Mouse (Mus musculus) ovary, adult 18-20 months (tissue): Measurements from ENCODE around the gene Olfr458.
"Not testable (repeated sequence)": the region's sequence is repeated elsewhere in the genome, so short reads cannot be mapped to it uniquely, and the experiment has no call there.

Source experiments
- DNase-seq: peaks from one replicate; pipeline ENCODE4 v3.0.0; 2022; ENCODE audit warnings: low spot score, mixed read lengths

The Olfr458 gene

GRCm38 (mm10) chr6:42465096-42465495, at the start of gene Olfr458:
TSS of gene Olfr458 (minus strand) at chr6:42465196.
- DNase-seq, result no peak

- no peak for DNase-seq
Measured at GRCm38 (mm10) chr6:42513461-42513860, 48.5 kb upstream of the Olfr458 start.

- DNase-seq, result no peak
Measured at GRCm38 (mm10) chr6:42509311-42509710, 44.3 kb upstream of the Olfr458 start.

- no peak for DNase-seq
Measured at GRCm38 (mm10) chr6:42503478-42503877, 38.5 kb upstream of the Olfr458 start.

- DNase-seq, result no peak
Measured at GRCm38 (mm10) chr6:42489731-42490130, 24.7 kb upstream of the Olfr458 start.

GRCm38 (mm10) chr6:42487114-42487513, 22.1 kb upstream of the Olfr458 start, which contains the start of gene Olfr456:
TSS of gene Olfr456 (minus strand) at chr6:42487214.
- DNase-seq, result no peak

- DNase-seq, result no peak
Measured at GRCm38 (mm10) chr6:42484633-42485032, 19.6 kb upstream of the Olfr458 start.

- DNase-seq, result no peak
Measured at GRCm38 (mm10) chr6:42476235-42476634, 11.2 kb upstream of the Olfr458 start, which contains the start of gene Olfr457. TSS of gene Olfr457 (minus strand) at chr6:42476335.

GRCm38 (mm10) chr6:42471298-42471697, 6.3 kb upstream of the Olfr458 start:
- DNase-seq, result not testable (repeated sequence)

- no peak for DNase-seq
Measured at GRCm38 (mm10) chr6:42470542-42470941, 5.5 kb upstream of the Olfr458 start.

- DNase-seq, result no peak
Measured at GRCm38 (mm10) chr6:42447381-42447780, 17.6 kb downstream of the Olfr458 start.

GRCm38 (mm10) chr6:42444491-42444890, 20.5 kb downstream of the Olfr458 start:
- DNase-seq, result no peak

- DNase-seq, result no peak
Measured at GRCm38 (mm10) chr6:42441395-42441794, 23.6 kb downstream of the Olfr458 start.

GRCm38 (mm10) chr6:42435490-42435889, 29.5 kb downstream of the Olfr458 start:
- no peak for DNase-seq

GRCm38 (mm10) chr6:42434446-42434845, 30.6 kb downstream of the Olfr458 start, which contains the start of gene Tas2r126:
TSS of gene Tas2r126 (plus strand) at chr6:42434535.
- DNase-seq, result no peak

GRCm38 (mm10) chr6:42433554-42433953, 31.4 kb downstream of the Olfr458 start:
- no peak for DNase-seq

GRCm38 (mm10) chr6:42426337-42426736, 38.7 kb downstream of the Olfr458 start:
- DNase-seq, result no peak

GRCm38 (mm10) chr6:42424472-42424871, 40.5 kb downstream of the Olfr458 start:
- no peak for DNase-seq

GRCm38 (mm10) chr6:42421439-42421838, 43.6 kb downstream of the Olfr458 start:
- DNase-seq, result no peak

GRCm38 (mm10) chr6:42419443-42419842, 45.6 kb downstream of the Olfr458 start:
- DNase-seq, result no peak
